Mouse (Mus musculus) CD4-positive, CD25-positive, alpha-beta regulatory T cell, adult 9 weeks (primary cell): ENCODE data around the gene Gm21732. TPM values are rescaled to one million over a fixed set of nuclear protein-coding genes. Genes with fewer than 3 reads are reported as not detected.

Source experiments
- polyA plus RNA-seq: library from polyadenylated mRNA; unstranded; fragments of 100-300 nt; shearing (Covaris generic); gene quantifications from one replicate; pipeline ENCODE4 v1.2.1, GENCODE M21; 2017

The Gm21732 gene
- polyA plus RNA-seq = not detected

DNA sequence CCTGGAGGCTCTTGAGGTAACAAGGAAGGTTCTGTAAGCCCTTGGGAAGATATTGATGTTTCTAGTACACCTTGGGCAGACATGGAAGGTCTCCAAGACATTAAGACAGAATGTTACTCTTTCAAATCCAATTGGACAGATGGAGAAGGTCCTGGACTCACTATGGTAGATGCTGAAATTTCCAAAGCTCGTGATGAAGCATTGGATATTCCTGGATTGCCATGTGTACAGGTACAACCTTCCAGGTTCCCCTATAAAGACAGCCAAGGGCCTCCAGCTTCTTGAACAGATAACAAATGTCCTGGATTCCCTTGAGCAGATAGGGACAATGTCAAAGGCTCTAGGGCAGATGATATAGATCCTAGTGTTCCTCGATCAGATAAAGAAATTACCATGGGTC is at the start of gene Gm21732:
Gene Gm21732 (minus strand): TSS at position 101 of the 400 bp plus-strand sequence.

Other genes starting within 250 kb of the Gm21732 start
- not detected for gene Gm20897, start 73.5 kb downstream of the Gm21732 start, polyA plus RNA-seq